Mouse (Mus musculus): ENCODE measurements at regions not wholly inside any gene's neighbourhood (a gene's known extent, or its start where the extent isn't known, plus 50 kb on each side); places are given as distances from the start of the nearest gene placed in this dataset.

DNA sequence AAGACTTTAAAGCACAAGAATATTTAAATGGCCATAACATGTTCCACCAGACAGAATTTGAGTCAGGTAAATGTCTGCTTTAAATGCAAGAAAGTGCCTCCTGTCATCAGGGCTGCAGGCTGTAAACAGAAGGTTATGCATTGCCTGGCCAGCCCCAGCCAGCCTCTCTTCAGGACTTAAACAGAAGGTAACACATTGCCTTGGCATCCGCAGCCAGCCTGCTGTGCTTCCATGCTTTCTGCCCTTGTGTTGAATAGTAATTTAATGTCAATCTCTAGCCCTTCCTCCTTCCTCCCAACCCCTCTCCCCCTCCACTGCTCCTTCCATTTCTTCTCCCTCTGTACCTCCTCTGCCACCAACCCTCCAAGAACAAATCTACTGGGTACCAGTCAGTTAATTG, 362.4 kb upstream of the Prickle1 start:
- H3K27ac ChIP-seq (replicated peaks) = no peak overlapping the region
- no peak overlapping the region for H3K4me2 ChIP-seq
- no peaks in the 10 kb centered on the region; the same call in 1 of the 2 replicates for H3K4me1 ChIP-seq
- WGBS = 75% methylated on average over 1 of the region's 1 CpGs
- H3K36me3 ChIP-seq = no peaks in the 10 kb centered on the region
- no peak for ATAC-seq (ENCODE audit: low FRiP score)
- no peaks in the 10 kb centered on the region for H3K9me3 ChIP-seq (replicated peaks)
- no peak overlapping the region for H3K9ac ChIP-seq (replicated peaks)
- H3K27me3 ChIP-seq (replicated peaks) = no peaks in the 10 kb centered on the region
- H3K4me3 ChIP-seq (replicated peaks) = no peak overlapping the region

DNA sequence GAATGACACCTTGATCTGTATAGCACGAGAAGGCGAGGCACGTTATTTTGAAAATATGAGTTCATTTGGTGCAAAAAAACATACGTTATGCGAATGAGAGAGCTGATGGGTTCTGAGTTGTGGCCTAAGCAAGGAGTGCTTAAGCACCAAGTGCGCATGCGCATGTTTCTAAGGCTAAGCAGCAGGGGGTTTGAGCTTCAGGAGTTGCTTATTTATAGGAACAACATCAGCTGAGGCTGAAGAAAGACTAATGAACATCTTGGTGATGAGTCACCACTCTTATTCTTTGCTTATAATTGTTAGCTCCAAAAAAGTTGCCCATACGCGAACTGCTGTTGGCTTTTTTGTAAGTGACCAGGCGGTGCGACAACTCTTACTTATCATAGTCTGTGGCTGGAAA, 361.1 kb upstream of the Prickle1 start:
- Histone ChIP-seq H3K4me3 (replicated peaks) (no peak overlapping the region), H3K4me1 (no peaks in the 10 kb centered on the region; the same call in 1 of the 2 replicates), H3K9me3 (replicated peaks) (no peaks in the 10 kb centered on the region), H3K4me2 (no peak overlapping the region), H3K27me3 (replicated peaks) (no peaks in the 10 kb centered on the region), H3K9ac (replicated peaks) (no peak overlapping the region), H3K36me3 (no peaks in the 10 kb centered on the region), H3K27ac (replicated peaks) (no peak overlapping the region)
- no peak for ATAC-seq (ENCODE audit: low FRiP score)
- WGBS = 96% methylated on average over 11 of the region's 11 CpGs

DNA sequence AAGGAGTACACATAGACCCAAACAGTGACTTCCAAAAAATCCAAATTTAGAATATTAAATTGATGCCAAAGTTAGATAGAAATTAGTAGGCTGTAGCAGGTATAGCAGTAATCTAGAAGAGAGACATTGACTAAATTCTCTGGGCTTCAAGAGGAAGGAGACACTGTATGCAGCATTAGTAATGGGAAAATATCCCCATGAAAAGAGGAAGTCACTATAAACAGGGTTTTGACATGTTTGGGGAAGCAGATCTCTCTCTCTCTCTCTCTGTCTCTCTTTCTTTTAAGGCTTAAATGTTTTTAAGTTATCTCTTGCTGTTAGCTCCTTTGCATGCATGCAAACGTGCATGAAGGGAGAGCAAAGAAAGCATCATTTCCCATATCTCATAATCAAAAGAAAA, 357.9 kb upstream of the Prickle1 start:
- WGBS = 82% methylated on average over 1 of the region's 1 CpGs
- Histone ChIP-seq H3K36me3 (no peaks in the 10 kb centered on the region), H3K4me3 (replicated peaks) (no peak overlapping the region), H3K9ac (replicated peaks) (no peak overlapping the region), H3K9me3 (replicated peaks) (no peaks in the 10 kb centered on the region), H3K27me3 (replicated peaks) (no peaks in the 10 kb centered on the region), H3K4me2 (no peak overlapping the region), H3K4me1 (no peaks in the 10 kb centered on the region), H3K27ac (replicated peaks) (no peak overlapping the region)
- no peak for ATAC-seq (ENCODE audit: low FRiP score)

DNA sequence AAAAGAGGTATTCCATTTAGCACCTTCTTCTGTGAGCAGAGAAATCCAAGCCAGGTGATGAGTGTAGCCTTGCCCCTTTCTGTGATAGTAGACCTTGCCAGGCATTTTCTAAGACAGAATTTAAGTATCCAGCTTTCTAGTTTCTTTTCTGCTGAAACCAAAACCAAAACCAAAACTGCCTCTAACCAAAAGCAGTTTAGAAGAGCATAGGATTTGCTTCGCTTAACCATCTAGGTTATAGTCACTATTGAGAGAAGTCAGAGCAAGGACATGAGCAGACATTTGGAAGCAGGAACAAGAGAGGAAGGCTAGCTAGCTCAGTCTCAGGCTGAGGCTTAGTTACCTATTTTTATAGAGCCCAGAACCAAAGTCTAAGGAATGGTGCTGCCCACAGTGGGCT, 354.8 kb upstream of the Prickle1 start:
- no peaks in the 10 kb centered on the region for H3K36me3 ChIP-seq
- no peak overlapping the region for H3K4me3 ChIP-seq (replicated peaks)
- WGBS = 95% methylated on average over 1 of the region's 1 CpGs
- H3K27me3 ChIP-seq (replicated peaks) = no peaks in the 10 kb centered on the region
- no peak overlapping the region for H3K27ac ChIP-seq (replicated peaks)
- H3K4me1 ChIP-seq = no peaks in the 10 kb centered on the region
- no peak overlapping the region for H3K4me2 ChIP-seq
- no peak overlapping the region for H3K9ac ChIP-seq (replicated peaks)
- ATAC-seq (ENCODE audit: low FRiP score) = no peak
- no peaks in the 10 kb centered on the region for H3K9me3 ChIP-seq (replicated peaks)

DNA sequence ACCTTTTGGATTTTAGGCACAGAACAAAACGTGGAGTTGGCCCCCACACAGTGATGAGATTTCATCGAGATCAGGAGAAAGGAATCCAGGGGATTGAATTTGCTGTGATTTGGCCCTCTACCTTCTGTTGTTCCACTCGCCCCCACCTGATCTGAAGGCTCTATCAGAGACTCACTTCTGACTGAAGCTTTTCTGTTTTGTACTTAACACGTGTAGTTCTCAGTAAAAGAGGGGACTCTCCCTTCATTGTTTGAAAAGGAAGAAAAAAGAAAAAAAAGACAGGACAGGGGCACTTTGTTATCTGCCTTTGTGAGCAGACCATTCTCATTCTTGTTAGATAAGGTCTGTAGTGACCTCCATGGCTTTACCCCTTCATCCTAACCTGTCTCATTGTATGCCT, 353.2 kb upstream of the Prickle1 start:
- no peak for ATAC-seq (ENCODE audit: low FRiP score)

DNA sequence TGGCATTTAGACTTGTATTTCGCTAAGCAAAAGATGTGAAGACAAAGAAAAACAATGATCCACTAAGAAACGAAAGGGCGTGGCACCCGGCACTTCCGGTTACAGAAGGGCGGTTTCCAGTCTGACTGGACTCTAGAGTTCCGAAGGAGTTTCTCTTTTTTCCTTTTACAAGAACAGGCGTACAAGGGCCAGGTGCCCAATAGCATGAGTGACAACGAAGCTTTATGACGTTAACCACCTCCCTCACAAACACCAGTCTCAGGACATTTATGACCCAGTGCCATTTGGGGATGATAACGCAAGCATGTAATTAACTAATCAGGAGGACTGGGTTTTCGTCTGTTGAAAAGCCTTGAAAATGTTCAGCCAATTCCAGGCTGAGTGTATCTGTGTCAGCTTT, 347.9 kb upstream of the Prickle1 start:
- H3K4me1 ChIP-seq = no peaks in the 10 kb centered on the region
- H3K4me3 ChIP-seq (replicated peaks) = no peak overlapping the region
- WGBS = 59% methylated on average over 12 of the region's 12 CpGs
- H3K27ac ChIP-seq (replicated peaks) = no peak overlapping the region
- no peaks in the 10 kb centered on the region for H3K9me3 ChIP-seq (replicated peaks)
- H3K9ac ChIP-seq (replicated peaks) = no peak overlapping the region
- H3K36me3 ChIP-seq = no peaks in the 10 kb centered on the region
- no peak overlapping the region for H3K4me2 ChIP-seq
- H3K27me3 ChIP-seq (replicated peaks) = no peaks in the 10 kb centered on the region
- ATAC-seq (ENCODE audit: low FRiP score) = no peak

More for the DNA sequence above, 353.2 kb upstream of the Prickle1 start:
- no peaks in the 10 kb centered on the region for H3K9me3 ChIP-seq (replicated peaks)
- no peaks in the 10 kb centered on the region for H3K36me3 ChIP-seq
- no peaks in the 10 kb centered on the region for H3K4me1 ChIP-seq
- no peak overlapping the region for H3K9ac ChIP-seq (replicated peaks)
- H3K27me3 ChIP-seq (replicated peaks) = no peaks in the 10 kb centered on the region
- no peak overlapping the region for H3K4me2 ChIP-seq
- 82% methylated on average over 4 of the region's 4 CpGs for WGBS
- H3K27ac ChIP-seq (replicated peaks) = no peak overlapping the region
- H3K4me3 ChIP-seq (replicated peaks) = no peak overlapping the region

DNA sequence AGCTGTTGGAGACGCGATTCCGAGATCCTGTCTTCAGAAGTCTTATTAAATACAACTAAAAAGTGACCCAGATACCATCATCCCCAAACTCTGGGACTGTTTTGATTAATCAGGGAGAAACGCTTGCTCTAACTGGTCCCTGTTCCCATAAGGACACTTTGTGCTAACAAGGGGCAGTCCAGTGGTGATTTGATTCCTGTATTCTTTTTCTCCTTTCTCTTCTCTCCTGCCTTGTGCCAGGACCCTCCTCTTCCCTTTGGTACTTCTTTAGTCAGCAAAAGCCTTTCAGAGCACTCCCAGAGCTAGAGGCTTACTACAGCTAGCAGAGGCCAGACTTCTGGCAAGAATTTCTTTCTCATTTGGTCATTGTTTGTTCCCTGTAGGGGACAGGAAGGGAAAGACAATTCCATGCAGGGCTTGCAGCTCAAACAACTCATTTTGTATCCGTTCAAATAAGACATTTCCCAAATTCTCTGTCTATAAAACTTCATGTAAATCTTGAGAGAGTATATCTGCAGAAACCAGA, 337.3 kb upstream of the Prickle1 start:
- Histone ChIP-seq H3K9me3 (replicated peaks) (no peaks in the 10 kb centered on the region), H3K9ac (replicated peaks) (no peak overlapping the region), H3K36me3 (no peaks in the 10 kb centered on the region), H3K4me2 (no peak overlapping the region), H3K4me1 (peaks cover 7% of the 10 kb centered on the region), H3K27me3 (replicated peaks) (no peaks in the 10 kb centered on the region), H3K4me3 (replicated peaks) (no peak overlapping the region), H3K27ac (replicated peaks) (no peak overlapping the region)
- WGBS = 42% methylated on average over 5 of the region's 5 CpGs
- ATAC-seq (ENCODE audit: low FRiP score) = no peak

DNA sequence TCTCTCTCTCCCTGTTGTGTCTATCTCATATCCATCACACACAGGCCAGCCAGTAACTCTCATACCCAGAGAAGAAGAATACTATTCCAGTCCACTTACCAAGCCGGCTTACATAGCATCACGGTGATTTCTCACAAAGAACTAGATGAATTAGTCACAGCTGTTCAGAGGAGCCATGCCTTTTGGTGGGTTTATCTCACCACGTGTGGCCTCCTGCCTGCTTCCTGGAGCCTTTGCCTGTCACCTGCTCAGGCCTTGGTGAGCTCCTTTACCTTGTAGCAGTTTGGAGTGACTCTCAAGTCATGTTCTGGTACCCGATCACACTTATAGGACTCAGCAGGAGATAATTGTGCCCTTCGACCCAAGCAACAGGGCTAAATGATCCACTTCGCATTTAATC, 331.2 kb upstream of the Prickle1 start:
- Histone ChIP-seq H3K36me3 (no peaks in the 10 kb centered on the region), H3K27ac (replicated peaks) (0 out of 2 replicates have a peak overlapping the region, but pooled peaks have one; percentile 37), H3K4me2 (no peak overlapping the region), H3K27me3 (replicated peaks) (no peaks in the 10 kb centered on the region), H3K9ac (replicated peaks) (no peak overlapping the region), H3K4me3 (replicated peaks) (no peak overlapping the region), H3K4me1 (0 out of 2 replicates have a peak, but pooled peaks cover 3% of the 10 kb centered on the region), H3K9me3 (replicated peaks) (no peaks in the 10 kb centered on the region)
- 24% methylated on average over 6 of the region's 6 CpGs for WGBS
- no peak for ATAC-seq (ENCODE audit: low FRiP score)

DNA sequence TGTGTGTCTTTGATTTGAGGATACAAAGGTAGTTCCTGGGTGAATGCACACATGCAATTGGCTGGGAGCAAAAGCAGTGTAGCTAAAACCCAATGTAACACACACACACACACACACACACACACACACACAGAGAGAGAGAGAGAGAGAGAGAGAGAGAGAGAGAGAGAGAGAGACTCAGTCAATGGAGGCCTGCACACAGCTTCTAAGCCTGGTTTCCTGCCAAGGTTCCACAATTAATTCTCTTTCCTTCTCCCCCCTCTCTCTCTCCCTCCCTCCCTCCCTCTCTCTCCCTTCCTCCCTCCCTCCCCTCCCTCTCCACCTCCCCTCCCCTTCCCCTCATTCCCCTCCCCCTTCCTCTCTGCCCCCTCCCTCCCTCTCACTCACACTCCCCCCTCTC, 330.6 kb upstream of the Prickle1 start:
- Histone ChIP-seq H3K9ac (replicated peaks) (no peak overlapping the region), H3K36me3 (no peaks in the 10 kb centered on the region), H3K4me1 (0 out of 2 replicates have a peak, but pooled peaks cover 3% of the 10 kb centered on the region), H3K4me3 (replicated peaks) (no peak overlapping the region), H3K27me3 (replicated peaks) (no peaks in the 10 kb centered on the region), H3K4me2 (no peak overlapping the region), H3K9me3 (replicated peaks) (no peaks in the 10 kb centered on the region), H3K27ac (replicated peaks) (no peak overlapping the region)
- ATAC-seq (ENCODE audit: low FRiP score) = no peak

DNA sequence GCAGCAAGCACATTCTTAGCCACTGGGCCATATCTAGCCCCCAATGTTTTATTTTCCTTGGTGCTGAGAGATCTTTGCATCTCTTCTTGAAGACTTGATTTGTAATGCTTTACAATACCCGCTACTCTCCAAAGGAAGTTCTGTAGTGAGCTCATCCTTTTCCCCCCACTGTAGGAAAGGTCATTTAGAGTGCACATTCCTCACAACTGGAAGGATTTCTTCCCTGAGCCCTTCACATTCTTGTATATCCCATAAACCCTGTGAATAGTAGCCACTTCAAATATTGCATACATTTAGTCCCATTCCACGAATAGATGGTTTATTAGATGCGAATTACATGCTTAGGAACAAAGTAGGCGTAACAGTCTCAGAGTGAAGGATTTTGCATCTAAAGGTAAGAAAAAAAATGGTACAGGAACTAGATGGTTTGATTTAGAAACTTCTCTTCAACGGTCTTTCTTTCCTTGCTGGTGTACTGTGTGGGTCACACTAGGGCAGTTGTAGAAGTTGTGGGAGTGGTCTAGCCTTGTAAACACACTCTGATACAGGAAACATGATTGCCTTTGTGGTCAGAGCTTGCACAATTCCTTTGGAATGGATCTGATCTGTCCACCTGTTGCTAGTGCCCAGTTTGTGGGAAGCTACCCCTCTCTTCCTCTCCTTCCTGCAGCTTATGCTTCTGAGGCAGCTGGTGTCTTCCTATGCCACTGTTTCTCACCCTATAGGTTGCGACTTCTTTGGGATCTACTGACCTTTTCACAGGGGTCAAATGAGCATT, 326.0 kb upstream of the Prickle1 start:
- Histone ChIP-seq H3K4me1 (no peaks in the 10 kb centered on the region), H3K4me2 (no peak overlapping the region), H3K27ac (replicated peaks) (no peak overlapping the region), H3K4me3 (replicated peaks) (no peak overlapping the region), H3K9ac (replicated peaks) (no peak overlapping the region), H3K9me3 (replicated peaks) (no peaks in the 10 kb centered on the region), H3K36me3 (no peaks in the 10 kb centered on the region), H3K27me3 (replicated peaks) (no peaks in the 10 kb centered on the region)
- 73% methylated on average over 6 of the region's 6 CpGs for WGBS
- no peak for ATAC-seq (ENCODE audit: low FRiP score)

DNA sequence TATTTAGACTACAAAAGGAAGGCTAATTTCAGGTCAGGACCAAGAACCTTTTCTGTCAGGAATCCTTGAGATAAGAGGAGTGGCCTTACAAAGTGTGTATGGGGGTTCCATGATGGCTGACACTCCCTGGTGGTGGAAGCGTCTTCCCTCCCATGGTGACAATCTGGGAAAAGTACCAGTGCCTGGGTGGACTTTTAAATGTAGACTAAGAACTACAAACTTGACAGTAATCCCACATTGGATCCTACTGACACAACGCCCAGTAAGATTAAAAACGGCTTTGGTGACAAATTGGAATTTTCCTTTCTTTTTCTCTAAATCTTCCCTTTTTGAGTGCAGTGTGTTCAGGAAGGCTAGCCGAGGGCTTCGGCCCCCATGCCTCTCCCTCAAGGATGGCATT, 325.3 kb upstream of the Prickle1 start:
- Histone ChIP-seq H3K27me3 (replicated peaks) (no peaks in the 10 kb centered on the region), H3K4me3 (replicated peaks) (no peak overlapping the region), H3K27ac (replicated peaks) (no peak overlapping the region), H3K9me3 (replicated peaks) (no peaks in the 10 kb centered on the region), H3K36me3 (no peaks in the 10 kb centered on the region), H3K9ac (replicated peaks) (no peak overlapping the region), H3K4me2 (no peak overlapping the region), H3K4me1 (no peaks in the 10 kb centered on the region)
- no peak for ATAC-seq (ENCODE audit: low FRiP score)
- 89% methylated on average over 5 of the region's 5 CpGs for WGBS

DNA sequence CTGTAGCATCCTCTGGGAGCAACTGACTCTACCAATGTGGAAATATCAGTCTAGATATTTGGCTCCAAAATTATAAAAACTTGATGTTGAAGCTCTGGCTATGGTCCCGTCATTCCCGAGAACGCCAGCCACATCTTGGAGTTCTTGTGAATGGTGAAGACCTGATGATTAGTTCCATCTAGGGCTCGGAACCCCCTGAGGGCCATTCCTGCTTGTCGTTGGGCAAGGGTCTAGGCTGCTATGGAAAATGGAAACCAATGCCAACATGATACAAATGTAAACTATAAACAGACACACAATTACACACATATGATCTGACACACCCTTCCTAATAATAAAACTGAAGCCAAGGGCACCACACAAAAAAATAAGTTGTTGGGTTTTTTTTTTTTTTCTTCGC, 323.9 kb upstream of the Prickle1 start:
- Histone ChIP-seq H3K27ac (replicated peaks) (no peak overlapping the region), H3K9ac (replicated peaks) (no peak overlapping the region), H3K4me3 (replicated peaks) (no peak overlapping the region), H3K9me3 (replicated peaks) (no peaks in the 10 kb centered on the region), H3K27me3 (replicated peaks) (no peaks in the 10 kb centered on the region), H3K4me1 (no peaks in the 10 kb centered on the region), H3K4me2 (no peak overlapping the region), H3K36me3 (no peaks in the 10 kb centered on the region)
- no peak for ATAC-seq (ENCODE audit: low FRiP score)
- 90% methylated on average over 6 of the region's 6 CpGs for WGBS
